Mouse (Mus musculus) brain, embryonic 14.5 days (tissue): ENCODE data around the gene A830031A19Rik. TPM values are rescaled to one million over a fixed set of nuclear protein-coding genes. Genes with fewer than 3 reads are reported as not detected.
A peak's percentile ranks its signal among the peaks of the same experiment; 100 is the strongest.

Experiments
- DNase-seq: peaks from one replicate; pipeline ENCODE4 v3.0.0-alpha.2; 2011; ENCODE audit warnings: low read depth
- CTCF ChIP-seq: fragments of 200-500 bp; IDR thresholded peaks from 2 replicates; pipeline ENCODE4 v1.5.1; 2012; ENCODE audit warnings: inconsistent platforms, mild to moderate bottlenecking, moderate library complexity, borderline replicate concordance; ENCODE audit not compliant: insufficient read depth, insufficient read length; ENCODE audit errors: extremely low read depth
- POLR2A ChIP-seq: fragments of 200-500 bp; IDR thresholded peaks from 2 replicates; pipeline ENCODE4 v1.6.1; 2012; ENCODE audit warnings: mild to moderate bottlenecking, inconsistent platforms, borderline replicate concordance; ENCODE audit not compliant: poor library complexity, insufficient read depth, insufficient read length, severe bottlenecking; ENCODE audit errors: extremely low read depth
- polyA plus RNA-seq: library from polyadenylated mRNA; depleted of rRNA; stranded (reverse); fragments of >200 nt; gene quantifications from 2 replicates; pipeline ENCODE4 v1.2.3, GENCODE M21; 2012

A830031A19Rik gene
- polyA plus RNA-seq, 1 experiment, result 0.15 TPM

DNA sequence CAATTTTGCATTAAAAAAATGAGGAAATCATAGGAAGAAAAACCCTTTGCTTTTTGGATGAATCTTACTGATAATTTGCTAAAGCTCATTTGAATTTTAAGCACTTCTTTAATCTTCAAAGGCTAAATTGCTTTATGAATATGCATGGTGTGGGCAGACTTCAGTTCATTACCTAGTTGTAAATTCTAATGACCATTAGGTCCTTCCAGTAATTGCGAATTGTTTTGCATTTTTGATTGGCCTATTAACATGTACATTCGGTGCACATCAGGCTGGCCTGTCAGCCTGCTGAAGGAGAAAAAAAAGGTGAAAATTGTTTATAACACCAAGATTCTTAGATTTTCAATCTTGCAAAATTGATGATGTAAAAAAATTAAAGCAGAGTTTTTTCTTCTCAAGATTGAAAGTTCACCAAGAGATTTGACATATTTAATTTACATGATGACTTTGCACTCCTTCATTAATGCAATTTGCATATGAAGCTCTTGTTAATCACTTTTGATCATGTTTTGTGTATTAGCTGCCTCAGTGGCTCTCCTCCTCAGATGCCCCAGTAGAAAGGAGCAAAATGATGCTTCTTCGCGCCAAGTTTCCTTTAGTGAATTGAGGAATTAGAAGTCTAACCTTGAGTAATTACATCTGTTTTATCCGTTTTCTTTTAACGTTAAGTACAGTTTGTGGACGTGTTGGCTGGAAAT is 21.0 kb upstream of the A830031A19Rik start:
- no peak for TF ChIP-seq CTCF
- TF ChIP-seq POLR2A, result no peak
- DNase-seq, result peak; percentile 95

DNA sequence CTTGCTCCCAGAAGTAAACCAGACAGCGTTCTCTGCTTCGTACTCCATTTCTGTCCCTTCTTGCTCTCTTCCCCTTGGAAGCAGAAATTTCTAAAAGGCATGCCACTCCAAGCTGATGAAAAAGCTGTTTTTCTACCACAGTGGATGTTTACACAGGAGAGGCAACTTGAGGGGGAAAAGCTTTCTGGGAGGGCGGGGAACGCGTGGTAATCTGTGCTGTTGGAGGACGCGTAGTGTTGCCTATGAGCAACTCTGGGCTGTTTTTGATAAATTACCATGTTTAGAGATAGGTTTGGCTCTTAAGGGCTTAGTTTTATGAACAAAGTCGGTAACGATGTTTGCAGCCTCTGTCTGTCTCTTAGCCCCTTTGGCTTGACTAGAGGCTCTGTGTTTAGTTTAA is 20.4 kb upstream of the A830031A19Rik start:
- no peak for TF ChIP-seq POLR2A

DNA sequence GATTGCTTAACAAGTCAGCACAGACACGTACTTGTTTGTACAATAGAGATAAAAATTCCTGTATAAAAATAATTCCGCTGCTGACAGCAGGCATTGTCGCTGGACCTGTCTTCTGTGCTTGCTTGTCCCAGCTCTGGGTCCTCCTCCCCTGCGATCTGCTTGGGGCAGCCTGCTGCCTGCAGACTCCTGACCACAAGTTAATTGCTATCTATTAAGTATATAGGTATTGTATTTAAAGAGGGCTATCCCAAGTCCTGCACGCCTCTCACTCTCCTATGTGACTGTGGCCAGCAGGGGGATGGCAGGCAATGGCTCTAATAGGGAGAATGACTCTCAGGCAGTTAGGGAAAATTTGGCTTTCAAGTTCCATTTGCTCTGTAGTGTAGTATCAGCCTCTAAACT is 19.2 kb upstream of the A830031A19Rik start:
- peak; percentile 65 for DNase-seq
- TF ChIP-seq CTCF (peak; percentile 50; the same call in 1 of the 2 replicates), POLR2A (no peak)

More for the DNA sequence above, 20.4 kb upstream of the A830031A19Rik start:
- DNase-seq, result peak; percentile 93

DNA sequence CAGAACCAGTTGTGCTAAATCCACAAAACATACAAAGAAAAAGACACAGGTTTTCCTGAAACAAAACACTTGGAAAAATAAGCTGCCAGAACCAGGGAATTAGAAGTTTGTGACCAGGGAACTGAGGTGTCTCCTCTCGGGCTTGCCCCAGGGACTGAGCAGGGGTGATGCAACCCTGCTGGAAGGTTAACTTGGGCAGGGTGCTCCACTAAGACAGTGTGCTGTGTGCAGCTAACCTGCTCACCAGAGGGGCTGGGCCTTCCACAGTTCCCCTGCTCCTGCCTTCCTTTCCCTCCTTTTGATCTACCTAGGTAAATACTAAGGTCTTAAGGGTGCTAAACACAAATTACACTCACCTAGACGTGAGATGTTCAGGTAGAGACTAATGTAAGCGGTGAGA is 17.8 kb upstream of the A830031A19Rik start:
- DNase-seq, result no peak
- TF ChIP-seq POLR2A, result no peak
- no peak for TF ChIP-seq CTCF

DNA sequence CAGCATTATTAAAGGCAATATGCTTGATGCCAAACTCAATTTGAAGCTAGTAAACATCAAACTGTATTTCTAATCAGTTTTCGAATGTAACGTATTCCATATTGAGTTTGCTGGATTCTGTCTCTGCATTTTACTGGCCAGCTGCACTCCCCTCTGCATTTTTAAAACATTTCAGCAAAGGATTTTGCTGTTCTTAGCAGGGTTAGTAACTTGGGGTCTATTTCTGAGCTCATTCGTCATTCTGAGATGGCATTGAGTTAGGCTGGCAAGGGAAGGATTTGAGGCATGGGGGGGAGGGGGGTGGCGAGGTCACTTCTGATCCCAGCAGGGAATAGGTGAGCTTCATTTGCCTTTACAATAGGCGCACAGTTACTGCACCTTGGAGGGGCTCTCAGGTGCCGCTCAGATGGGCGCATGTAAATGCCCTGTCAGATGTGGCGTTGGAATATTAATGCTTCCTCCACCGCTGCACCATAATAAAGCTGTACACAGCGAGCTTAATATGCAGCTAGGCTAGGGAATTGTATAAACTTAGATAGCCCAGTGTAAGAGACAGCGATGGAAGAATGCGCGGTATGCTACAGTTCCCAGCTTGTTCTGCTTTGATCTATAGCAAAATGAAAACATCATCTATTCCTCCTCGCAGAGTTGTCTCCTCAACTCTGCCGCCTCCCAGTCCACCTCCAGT is 16.7 kb upstream of the A830031A19Rik start:
- TF ChIP-seq POLR2A (no peak), CTCF (no peak)
- DNase-seq, result peak; percentile 74

DNA sequence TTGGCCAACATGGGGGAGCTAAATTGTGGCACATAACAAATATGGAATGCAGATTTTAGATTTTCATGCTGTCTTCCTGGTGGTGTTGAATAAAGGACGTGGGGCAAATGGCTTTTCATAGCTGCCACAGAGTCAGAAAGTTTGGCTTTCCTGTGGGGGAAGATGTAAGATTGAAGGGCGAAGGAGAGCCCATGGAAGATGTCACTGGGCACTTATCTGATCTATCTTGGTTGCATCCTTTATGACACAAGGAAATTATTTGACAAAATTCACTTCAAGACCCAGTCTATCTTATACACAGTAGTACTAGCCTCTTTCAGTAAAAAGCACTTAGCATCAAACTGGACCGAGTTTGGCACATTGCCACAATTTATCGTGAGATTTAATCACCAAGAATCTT is 15.6 kb upstream of the A830031A19Rik start:
- no peak for TF ChIP-seq POLR2A
- DNase-seq, result peak; percentile 55

DNA sequence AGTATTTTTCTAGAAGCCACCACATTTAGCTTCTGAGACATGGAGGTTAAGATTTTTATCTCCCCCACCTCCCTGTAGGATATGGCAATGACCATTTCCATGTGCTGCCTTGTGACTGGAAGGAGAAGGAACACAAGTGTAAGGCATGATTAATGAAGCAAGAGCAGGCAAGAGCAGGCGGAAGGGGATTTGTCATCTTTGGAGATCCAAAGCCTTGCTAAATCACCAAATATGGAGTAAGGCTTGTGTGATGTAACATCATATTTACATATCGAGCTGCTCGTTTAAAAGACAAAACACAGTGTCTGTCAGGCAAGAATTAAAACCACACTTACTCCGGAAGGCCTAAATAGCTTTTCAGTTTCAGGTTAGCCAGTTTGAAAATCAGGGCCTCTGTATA is 12.2 kb upstream of the A830031A19Rik start:
- no peak for TF ChIP-seq CTCF
- TF ChIP-seq POLR2A, result no peak
- DNase-seq, result peak; percentile 41

DNA sequence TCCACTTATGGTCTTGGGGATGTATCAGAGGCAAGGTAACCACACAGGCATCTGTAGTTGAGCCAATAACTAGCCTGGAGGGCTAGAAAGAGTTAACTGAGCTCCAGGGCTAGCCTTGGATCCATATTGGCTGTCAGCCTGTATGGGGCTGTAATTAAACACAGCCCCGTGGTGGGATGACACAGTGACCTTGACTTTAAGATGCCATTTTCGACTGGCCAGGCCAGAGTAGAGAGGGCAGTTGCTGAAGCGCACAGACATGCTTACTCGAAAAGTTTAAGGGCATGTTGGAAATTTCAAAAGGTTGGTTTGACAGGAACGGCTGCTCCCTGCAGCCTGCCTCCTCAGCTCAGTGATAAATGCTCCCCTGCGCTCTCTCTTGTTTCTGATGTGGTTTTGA is 11.1 kb upstream of the A830031A19Rik start:
- DNase-seq, result peak; percentile 18
- TF ChIP-seq POLR2A (no peak), CTCF (no peak)

DNA sequence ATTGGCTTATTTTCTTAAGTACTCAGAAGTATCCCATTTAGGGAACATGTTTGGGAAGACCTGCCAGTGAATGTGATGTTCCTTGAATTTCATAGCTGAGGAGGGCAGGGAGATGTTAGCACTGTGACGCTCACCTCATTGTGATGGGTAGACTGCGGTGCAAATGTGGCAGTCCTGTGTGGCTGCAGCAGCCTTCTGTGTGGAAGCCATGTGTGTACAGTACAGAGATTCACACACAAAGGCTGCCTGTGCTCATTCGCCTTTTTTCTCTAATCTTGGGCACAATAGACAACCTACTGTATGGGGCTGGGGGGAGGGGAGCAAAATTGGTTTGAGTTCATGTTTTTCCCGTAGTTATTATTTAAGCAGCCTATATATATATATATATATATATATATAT is 9.7 kb upstream of the A830031A19Rik start:
- no peak for TF ChIP-seq POLR2A
- no peak for TF ChIP-seq CTCF
- peak; percentile 81 for DNase-seq

DNA sequence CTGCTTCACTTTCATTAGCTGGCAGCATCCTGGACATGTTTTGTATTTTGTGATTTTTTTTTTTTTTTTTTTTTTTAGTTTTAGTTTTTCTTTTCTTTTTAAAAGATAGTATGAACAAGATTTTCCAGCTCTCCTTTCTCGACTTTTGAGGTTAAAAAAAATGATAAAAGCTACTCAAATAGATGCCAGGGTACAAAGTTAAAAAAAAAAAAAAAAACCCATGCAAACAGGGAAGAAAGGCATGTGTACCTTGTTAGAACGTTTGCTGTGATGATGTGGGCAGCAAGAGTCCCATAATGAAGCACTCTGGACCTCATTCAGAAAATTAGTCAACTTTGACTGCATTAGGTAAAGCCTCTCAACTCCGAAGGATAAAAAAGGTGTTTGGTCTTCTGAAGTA is 9.2 kb upstream of the A830031A19Rik start:
- DNase-seq, result peak; percentile 47
- TF ChIP-seq POLR2A (no peak), CTCF (no peak)

DNA sequence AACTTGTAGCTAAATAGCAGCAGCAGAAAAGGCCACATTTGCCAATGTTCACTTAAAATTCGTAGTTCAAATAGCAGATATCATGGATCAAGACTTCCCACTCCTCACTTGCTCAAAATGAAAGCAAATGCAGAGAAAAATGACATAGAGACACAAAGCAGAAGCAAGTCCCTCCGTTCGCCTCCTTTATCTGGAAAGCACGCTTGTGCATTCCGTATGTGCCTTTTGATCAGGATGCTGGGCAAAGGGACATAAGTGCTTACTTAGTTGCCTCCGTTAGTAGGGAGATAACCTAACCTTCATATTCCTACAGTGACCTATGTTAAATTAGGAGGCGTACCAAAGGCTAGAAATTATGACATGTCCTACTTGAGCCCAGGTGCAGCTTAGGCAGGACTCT is 8.6 kb upstream of the A830031A19Rik start:
- TF ChIP-seq POLR2A, result no peak
- TF ChIP-seq CTCF, result no peak
- peak; percentile 76 for DNase-seq

DNA sequence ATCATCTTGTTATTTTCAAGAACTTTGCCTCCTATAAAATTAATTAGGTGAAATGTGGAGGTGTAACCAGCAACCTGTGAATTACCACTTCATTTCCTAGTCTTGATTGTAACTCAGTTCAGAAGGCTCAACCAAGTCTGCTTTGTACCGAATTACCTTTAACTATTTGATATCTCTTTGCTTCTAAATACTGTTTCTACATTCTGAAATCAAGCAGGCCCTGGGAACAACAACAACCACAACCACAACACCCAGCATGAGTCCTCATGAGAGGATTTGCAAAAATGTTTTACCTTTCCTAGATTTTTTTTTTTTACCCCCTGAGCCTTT is 8.2 kb upstream of the A830031A19Rik start:
- TF ChIP-seq CTCF (no peak), POLR2A (no peak)
- DNase-seq, result peak; percentile 59
